Mouse (Mus musculus) left cerebral cortex, postnatal 14 days (tissue): ENCODE measurements around the gene Cdh26. TPM values are rescaled to one million over a fixed set of nuclear protein-coding genes. Genes with fewer than 3 reads are reported as not detected.

ENCODE experiments used
- total RNA-seq, 2 experiments: library from RNA; stranded (reverse); gene quantifications; 2 replicates each; pipeline ENCODE4 v1.2.3; 2021

Gene Cdh26
- total RNA-seq, 2 experiments from 2014 or later: 0.21 to 0.31 TPM

Other genes starting within 250 kb of the Cdh26 start
- gene Sycp2, start 22.8 kb upstream of the Cdh26 start, total RNA-seq: under 1 TPM; 0.55 TPM
- gene Ppp1r3d, start 16.1 kb upstream of the Cdh26 start, total RNA-seq: 10 to 100 TPM in 1 of 2 experiments, 1 to 10 TPM in 1; 9.9 to 10.3 TPM
- 10 to 100 TPM; 43.6 to 47.4 TPM for gene Fam217b, start 16.0 kb upstream of the Cdh26 start, total RNA-seq